Mouse (Mus musculus) midbrain, postnatal 0 days (tissue): ENCODE data around the gene Vipr1. TPM values are rescaled to one million over a fixed set of nuclear protein-coding genes. Genes with fewer than 3 reads are reported as not detected.

ENCODE experiments used
- ATAC-seq: fragments of 200-750 bp; cut with Nextera tagmentation; 2 replicates; pipeline ENCODE4 v1.8.0; 2017; ENCODE audit warnings: moderate number of reproducible peaks, mild to moderate bottlenecking, moderate TSS enrichment, moderate library complexity; ENCODE audit not compliant: low FRiP score
- DNase-seq: peaks from one replicate; pipeline ENCODE4 v3.0.0-alpha.2; 2015; ENCODE audit warnings: low spot score
- H3K27ac ChIP-seq: fragments of 300-500 bp; sonication (generic); 2 replicates; pipeline ENCODE4 v1.5.1; 2014; ENCODE audit warnings: low read depth, mild to moderate bottlenecking, low read length, mixed read lengths
- H3K27me3 ChIP-seq: fragments of 300-500 bp; sonication (generic); 2 replicates; pipeline ENCODE4 v1.6.1; 2014; ENCODE audit warnings: low read length, control low read depth, mixed read lengths; ENCODE audit not compliant: insufficient read depth
- H3K36me3 ChIP-seq: fragments of 300-500 bp; sonication (generic); 2 replicates; pipeline ENCODE4 v1.6.1; 2014; ENCODE audit warnings: low read length, control low read depth, mixed read lengths; ENCODE audit not compliant: insufficient read depth
- H3K4me1 ChIP-seq: fragments of 300-500 bp; sonication (generic); 2 replicates; pipeline ENCODE4 v1.6.1; 2014; ENCODE audit warnings: mild to moderate bottlenecking, control low read depth, antibody characterized with exemption, low read length, mixed read lengths; ENCODE audit not compliant: insufficient read depth
- H3K4me2 ChIP-seq: fragments of 300-500 bp; sonication (generic); 2 replicates; pipeline ENCODE4 v1.6.1; 2014; ENCODE audit warnings: low read depth, mild to moderate bottlenecking, low read length, mixed read lengths; ENCODE audit not compliant: poor library complexity, severe bottlenecking
- H3K4me3 ChIP-seq: fragments of 300-500 bp; sonication (generic); 2 replicates; pipeline ENCODE4 v1.5.1; 2014; ENCODE audit warnings: low read depth, mild to moderate bottlenecking, low read length, moderate library complexity
- H3K9ac ChIP-seq: fragments of 300-500 bp; sonication (generic); replicated peaks from 2 replicates; pipeline ENCODE4 v1.6.1; 2014; ENCODE audit warnings: mild to moderate bottlenecking, low read length, moderate library complexity, mixed read lengths; ENCODE audit not compliant: poor library complexity, severe bottlenecking
- H3K9me3 ChIP-seq: fragments of 300-500 bp; sonication (generic); 2 replicates; pipeline ENCODE4 v1.6.1; 2016; ENCODE audit warnings: low read length, control low read depth
- CTCF ChIP-seq: IDR thresholded peaks from 2 replicates; pipeline ENCODE4 v1.5.1; 2016; ENCODE audit warnings: antibody characterized with exemption, mild to moderate bottlenecking
- WGBS: fragments of 180-500 bp; shearing (Covaris S2); extraction: QIAGEN DNeasy Blood & Tissue Kit; methylation state at CpG from one replicate; pipeline ENCODE4 v1.1.7; 2014; 5-methylcytosine and 5-hydroxymethylcytosine counted together
- polyA plus RNA-seq: library from polyadenylated mRNA; unstranded; fragments of >200 nt; fragmentation: Nextera tagmentation; extraction: Ambion mirVana; gene quantifications from 2 replicates; pipeline ENCODE4 v1.2.1, GENCODE M21; 2015
- total RNA-seq: library from RNA; depleted of rRNA; stranded (reverse); fragments of >200 nt; gene quantifications from 2 replicates; pipeline ENCODE4 v1.2.3, GENCODE M21; 2014

Gene Vipr1
- total and polyA plus RNA-seq, 2 experiments from 2014 or later, result 0.26 to 0.82 TPM

DNA sequence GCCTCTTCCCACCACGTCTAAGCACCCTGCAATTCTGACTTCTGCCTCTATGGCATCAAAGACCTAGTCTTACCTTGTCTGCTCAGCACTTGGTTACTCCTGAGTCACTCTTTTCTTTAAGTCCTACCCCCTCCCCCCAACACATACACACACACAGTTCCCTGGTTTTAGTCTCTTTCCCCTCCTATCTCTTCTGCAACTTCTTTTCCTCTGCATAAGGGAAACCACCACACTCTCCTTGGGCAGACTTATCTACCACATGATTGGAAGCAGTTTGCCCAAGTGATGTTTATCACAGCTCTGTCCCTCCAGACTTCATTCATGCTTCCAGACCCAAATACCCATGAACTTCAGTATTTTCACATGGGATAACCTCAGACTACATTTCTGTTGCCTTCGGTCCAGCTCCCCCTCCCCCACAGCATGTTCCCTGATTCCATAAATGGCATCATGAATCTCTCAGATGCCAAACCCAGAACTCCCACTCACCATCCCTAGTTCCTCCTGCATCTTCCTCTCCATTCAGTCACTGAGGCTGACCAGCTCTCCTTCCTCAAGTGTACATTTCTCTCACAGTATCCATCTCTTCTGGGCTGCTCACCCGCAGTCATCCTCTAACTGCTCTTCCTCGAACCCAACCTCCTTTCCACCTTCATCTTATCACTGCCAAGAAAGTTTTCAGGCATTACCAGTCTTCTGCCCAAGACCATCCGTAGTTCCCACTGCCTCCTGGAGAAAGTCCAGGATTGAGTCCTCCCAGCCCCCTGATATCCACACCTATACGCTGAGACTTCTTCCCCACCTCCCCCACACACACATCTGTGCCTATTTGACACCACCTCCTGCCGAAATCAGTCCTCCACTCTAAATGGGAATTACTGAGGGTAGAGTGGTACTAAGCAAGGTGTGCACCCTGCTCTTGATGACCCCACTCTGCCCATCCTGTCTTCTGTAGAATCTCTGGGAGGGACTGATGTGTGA, 66.3 kb downstream of the Vipr1 start:
- 64% methylated on average over 7 of the region's 7 CpGs for WGBS
- no peak for TF ChIP-seq CTCF
- DNase-seq, result no peak

DNA sequence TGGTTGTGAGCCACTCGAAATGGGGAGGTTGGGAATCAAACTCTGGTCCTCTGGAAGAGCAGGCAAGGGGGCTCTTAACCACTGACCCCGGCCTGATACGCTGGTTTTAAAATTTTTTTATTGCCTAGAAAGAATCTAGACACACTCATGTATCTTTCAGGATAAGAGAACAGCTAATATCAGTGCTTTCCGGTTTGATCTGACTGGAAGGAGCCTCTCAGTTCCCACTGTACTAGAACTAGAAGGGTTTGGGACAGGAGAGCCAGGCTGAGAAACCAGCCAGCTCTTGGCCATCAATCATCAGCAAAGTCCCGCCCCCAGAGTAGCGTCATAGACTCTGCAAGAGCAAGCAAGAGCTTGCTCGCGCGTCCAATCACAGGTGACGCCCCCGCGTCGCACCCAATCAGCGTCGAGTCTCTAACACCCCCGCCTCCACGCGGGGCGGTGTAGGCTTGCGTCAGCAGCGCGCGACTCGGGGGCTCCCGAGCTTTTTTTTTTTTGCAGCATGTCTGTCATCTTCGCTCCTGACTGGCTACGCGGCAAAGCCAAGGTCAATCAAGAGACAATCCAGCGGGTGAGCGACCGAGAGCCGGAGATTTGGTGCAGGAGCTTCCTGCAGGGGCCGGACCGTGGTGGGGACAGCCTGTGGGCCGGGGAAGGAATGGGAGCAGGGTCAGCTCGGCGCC, 67.5 kb downstream of the Vipr1 start, which contains the start of gene Ss18l2:
Gene Ss18l2 (plus strand): TSS at position 432 of the 686 bp plus-strand sequence.
- H3K27ac ChIP-seq, result peak within 1 kb of the TSS; percentile 92
- H3K4me2 ChIP-seq, result peak within 1 kb of the TSS; percentile 78
- TF ChIP-seq CTCF, result no peak
- H3K4me3 ChIP-seq, result peak within 1 kb of the TSS; percentile 89
- ATAC-seq (peak; percentile 100), DNase-seq (peak; percentile 100)
- no peaks in the 10 kb centered on the region for H3K9me3 ChIP-seq
- WGBS, result 5% methylated on average over 37 of the region's 37 CpGs
- H3K27me3 ChIP-seq, result peaks cover 3% of the 10 kb centered on the region; the same call in 1 of the 2 replicates
- no peaks in the 10 kb centered on the region; the same call in 1 of the 2 replicates for H3K36me3 ChIP-seq
- peaks cover 11% of the 10 kb centered on the region; the same call in 1 of the 2 replicates for H3K4me1 ChIP-seq
- peak within 1 kb of the TSS; percentile 93 for H3K9ac ChIP-seq

More for the DNA sequence above, 66.3 kb downstream of the Vipr1 start:
- Histone ChIP-seq H3K27ac (no peak overlapping the region), H3K9me3 (no peaks in the 10 kb centered on the region), H3K4me3 (no peak overlapping the region), H3K36me3 (no peaks in the 10 kb centered on the region; the same call in 1 of the 2 replicates), H3K4me2 (no peak overlapping the region), H3K9ac (no peak overlapping the region), H3K27me3 (peaks cover 3% of the 10 kb centered on the region; the same call in 1 of the 2 replicates), H3K4me1 (peaks cover 11% of the 10 kb centered on the region; the same call in 1 of the 2 replicates)
- no peak for ATAC-seq

- Histone ChIP-seq H3K27ac (peak overlapping the region; percentile 92), H3K36me3 (no peaks in the 10 kb centered on the region; the same call in 1 of the 2 replicates), H3K4me2 (peak overlapping the region; percentile 78), H3K9ac (peak overlapping the region; percentile 93), H3K4me3 (peak overlapping the region; percentile 89), H3K9me3 (no peaks in the 10 kb centered on the region), H3K4me1 (peaks cover 9% of the 10 kb centered on the region; the same call in 1 of the 2 replicates), H3K27me3 (peaks cover 3% of the 10 kb centered on the region; the same call in 1 of the 2 replicates)
- under 1% methylated on average over 18 of the region's 18 CpGs for WGBS
- TF ChIP-seq CTCF, result no peak
- DNase-seq (no peak), ATAC-seq (0 out of 2 replicates have a peak, but pooled peaks have one; percentile 14)
Measured at GRCm38 (mm10) chr9:121710584-121710975, 68.1 kb downstream of the Vipr1 start.

DNA sequence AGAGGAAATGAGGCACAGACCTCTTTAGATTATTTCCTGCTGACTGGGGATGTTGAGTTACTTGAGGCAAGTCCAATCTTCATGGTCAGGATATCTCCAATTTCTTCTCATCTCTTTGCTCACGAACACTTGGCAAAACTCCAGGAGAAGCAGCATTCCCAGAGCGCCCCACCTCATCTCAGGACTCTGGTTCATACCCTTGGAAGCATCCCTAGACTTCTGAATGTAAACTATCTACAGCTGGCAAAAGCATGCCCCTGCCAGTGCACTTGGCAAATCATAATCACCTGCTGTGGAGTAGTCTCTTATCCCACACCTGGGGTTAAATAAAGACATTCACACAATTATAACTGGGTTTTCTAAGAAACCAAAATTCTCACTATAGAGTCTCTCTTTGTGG, 74.5 kb downstream of the Vipr1 start:
- H3K4me3 ChIP-seq, result no peak overlapping the region
- no peaks in the 10 kb centered on the region; the same call in 1 of the 2 replicates for H3K36me3 ChIP-seq
- H3K4me2 ChIP-seq, result no peak overlapping the region
- no peak overlapping the region for H3K9ac ChIP-seq
- no peak for ATAC-seq
- 89% methylated on average over 2 of the region's 2 CpGs for WGBS
- no peak overlapping the region for H3K27ac ChIP-seq
- no peak for DNase-seq
- no peaks in the 10 kb centered on the region for H3K27me3 ChIP-seq
- peaks cover 6% of the 10 kb centered on the region; the same call in 1 of the 2 replicates for H3K4me1 ChIP-seq
- TF ChIP-seq CTCF, result no peak
- H3K9me3 ChIP-seq, result no peaks in the 10 kb centered on the region

DNA sequence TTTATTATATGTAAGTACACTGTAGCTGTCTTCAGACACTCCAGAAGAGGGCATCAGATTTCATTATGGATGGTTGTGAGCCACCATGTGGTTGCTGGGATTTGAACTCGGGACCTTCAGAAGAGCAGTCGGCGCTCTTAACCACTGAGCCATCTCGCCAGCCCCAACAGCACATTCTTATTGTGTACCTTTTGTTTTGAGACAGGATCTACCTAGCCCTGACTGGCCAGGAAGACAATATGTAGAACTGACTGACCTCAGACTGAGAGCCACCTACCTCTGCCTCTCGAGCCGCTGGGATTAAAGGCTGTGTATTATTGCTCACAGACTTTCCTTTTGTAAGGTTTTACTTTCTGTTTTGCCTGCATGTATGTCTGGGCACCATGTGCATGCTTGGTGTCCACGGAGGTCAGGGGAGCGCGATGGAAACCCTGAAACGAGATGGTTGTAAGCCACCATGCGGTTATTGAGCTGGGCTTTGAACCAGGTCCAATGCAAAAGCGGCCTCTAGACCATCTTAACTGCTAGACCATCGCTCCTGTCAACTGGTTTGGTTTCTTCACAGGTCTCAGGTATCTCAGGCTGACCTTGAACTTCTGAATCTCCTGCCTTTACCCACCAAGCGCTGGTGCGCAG, 75.7 kb downstream of the Vipr1 start:
- ATAC-seq (peak; percentile 7), DNase-seq (no peak)
- Histone ChIP-seq H3K36me3 (no peaks in the 10 kb centered on the region; the same call in 1 of the 2 replicates), H3K27me3 (no peaks in the 10 kb centered on the region), H3K27ac (peak overlapping the region; percentile 89), H3K9me3 (no peaks in the 10 kb centered on the region), H3K4me3 (peak overlapping the region; percentile 94), H3K4me1 (peaks cover 6% of the 10 kb centered on the region; the same call in 1 of the 2 replicates), H3K4me2 (peak overlapping the region; percentile 48), H3K9ac (peak overlapping the region; percentile 61)
- no peak for TF ChIP-seq CTCF
- 71% methylated on average over 15 of the region's 15 CpGs for WGBS
